Mouse (Mus musculus) heart, postnatal 0 days (tissue): ENCODE measurements around the gene Khnyn. TPM values are rescaled to one million over a fixed set of nuclear protein-coding genes. Genes with fewer than 3 reads are reported as not detected.

Source experiments
- ATAC-seq: fragments of 200-750 bp; cut with Nextera tagmentation; 2 replicates; pipeline ENCODE4 v1.8.0; 2017; ENCODE audit warnings: low read depth, moderate number of reproducible peaks, moderate library complexity; ENCODE audit not compliant: insufficient read depth
- DNase-seq: peaks from one replicate; pipeline ENCODE4 v3.0.0-alpha.2; 2016; ENCODE audit warnings: low spot score
- H3K27ac ChIP-seq: fragments of 300-500 bp; sonication (generic); 2 replicates; pipeline ENCODE4 v1.5.1; 2014; ENCODE audit warnings: low read depth, mild to moderate bottlenecking
- H3K27me3 ChIP-seq: fragments of 300-500 bp; sonication (generic); 2 replicates; pipeline ENCODE4 v1.6.1; 2014; ENCODE audit warnings: low read length, mixed read lengths; ENCODE audit not compliant: control insufficient read depth, insufficient read depth
- H3K36me3 ChIP-seq: fragments of 300-500 bp; sonication (generic); replicated peaks from 2 replicates; pipeline ENCODE4 v1.6.1; 2014; ENCODE audit warnings: low read length, mixed read lengths; ENCODE audit not compliant: control insufficient read depth, insufficient read depth
- H3K4me1 ChIP-seq: fragments of 300-500 bp; sonication (generic); 2 replicates; pipeline ENCODE4 v1.6.1; 2014; ENCODE audit warnings: antibody characterized with exemption; ENCODE audit not compliant: control insufficient read depth, insufficient read depth
- H3K4me2 ChIP-seq: fragments of 300-500 bp; sonication (generic); 2 replicates; pipeline ENCODE4 v1.6.1; 2014; ENCODE audit warnings: low read depth, mild to moderate bottlenecking, low read length, moderate library complexity
- H3K4me3 ChIP-seq: fragments of 300-500 bp; sonication (generic); 2 replicates; pipeline ENCODE4 v1.5.1; 2014; ENCODE audit warnings: low read depth, low read length
- H3K9ac ChIP-seq: fragments of 300-500 bp; sonication (generic); replicated peaks from 2 replicates; pipeline ENCODE4 v1.6.1; 2014; ENCODE audit warnings: low read depth, low read length, mixed read lengths
- H3K9me3 ChIP-seq: fragments of 300-500 bp; sonication (generic); replicated peaks from 2 replicates; pipeline ENCODE4 v1.6.1; 2016; ENCODE audit warnings: low read length; ENCODE audit not compliant: control insufficient read depth
- CTCF ChIP-seq: IDR thresholded peaks from 2 replicates; pipeline ENCODE4 v1.5.1; 2016; ENCODE audit warnings: antibody characterized with exemption, control low read depth, low read depth
- EP300 ChIP-seq: IDR thresholded peaks from 2 replicates; pipeline ENCODE4 v1.6.1; 2016; ENCODE audit warnings: antibody characterized with exemption, low read depth
- WGBS: fragments of 180-500 bp; shearing (Covaris S2); extraction: QIAGEN DNeasy Blood & Tissue Kit; methylation state at CpG from one replicate; pipeline ENCODE4 v1.1.7; 2014; 5-methylcytosine and 5-hydroxymethylcytosine counted together
- polyA plus RNA-seq: library from polyadenylated mRNA; unstranded; fragments of >200 nt; fragmentation: Nextera tagmentation; extraction: Ambion mirVana; gene quantifications from 2 replicates; pipeline ENCODE4 v1.2.1, GENCODE M21; 2015
- total RNA-seq: library from RNA; depleted of rRNA; stranded (reverse); fragments of >200 nt; gene quantifications from 2 replicates; pipeline ENCODE4 v1.2.3, GENCODE M21; 2014; ENCODE audit warnings: low replicate concordance; rRNA removed

Khnyn gene
- total and polyA plus RNA-seq, 2 experiments from 2014 or later, result 5.0 to 19.5 TPM

- 70% methylated on average over 4 of the region's 4 CpGs for WGBS
- Histone ChIP-seq H3K9me3 (no peaks in the 10 kb centered on the region), H3K27me3 (no peaks in the 10 kb centered on the region), H3K27ac (no peak within 1 kb of the TSS), H3K9ac (no peak within 1 kb of the TSS), H3K36me3 (no peaks in the 10 kb centered on the region), H3K4me3 (no peak within 1 kb of the TSS), H3K4me2 (no peak within 1 kb of the TSS), H3K4me1 (peaks cover 9% of the 10 kb centered on the region)
- no peak for ATAC-seq
- no peak for DNase-seq
- TF ChIP-seq EP300 (no peak), CTCF (no peak)
Observed at GRCm38 (mm10) chr14:55944575-55944974, 59.8 kb downstream of the Khnyn start, which contains the start of gene Cma1. Gene Cma1, minus strand, starts transcription at chr14:55944675.

GRCm38 (mm10) chr14:55946269-55946969 lies 61.7 kb downstream of the Khnyn start:
- TF ChIP-seq CTCF (no peak), EP300 (no peak)
- H3K27me3 ChIP-seq, result no peaks in the 10 kb centered on the region
- peak overlapping the region; percentile 43; the same call in 1 of the 2 replicates for H3K27ac ChIP-seq
- peaks cover 9% of the 10 kb centered on the region for H3K4me1 ChIP-seq
- no peak overlapping the region for H3K9ac ChIP-seq
- H3K4me2 ChIP-seq, result no peak overlapping the region
- no peaks in the 10 kb centered on the region for H3K9me3 ChIP-seq
- DNase-seq (peak; percentile 61), ATAC-seq (peak; percentile 79)
- WGBS, result 10% methylated on average over 2 of the region's 2 CpGs
- no peaks in the 10 kb centered on the region for H3K36me3 ChIP-seq
- no peak overlapping the region for H3K4me3 ChIP-seq

Other genes with a start within 250 kb of the Khnyn start
Only the 30 nearest of the 31 such genes appear.
- gene Gm49378, start 247.1 kb upstream of the Khnyn start, total RNA-seq, result 0.15 and 6.9 TPM in 2 replicates
- 1.1 and 1.2 TPM in 2 replicates for gene Gm49378, start 247.1 kb upstream of the Khnyn start, polyA plus RNA-seq
- 62.8 and 83.3 TPM in 2 replicates for gene Tm9sf1, start 241.1 kb upstream of the Khnyn start, total RNA-seq
- 62.7 and 67.4 TPM in 2 replicates for gene Tm9sf1, start 241.1 kb upstream of the Khnyn start, polyA plus RNA-seq
- 0.12 TPM in 1 of 2 replicates, not detected in the other for gene Tssk4, start 234.8 kb upstream of the Khnyn start, total RNA-seq
- gene Tssk4, start 234.8 kb upstream of the Khnyn start, polyA plus RNA-seq, result 0.25 and 0.31 TPM in 2 replicates
- gene Mdp1, start 224.4 kb upstream of the Khnyn start, total RNA-seq, result 62.4 and 66.0 TPM in 2 replicates
- gene Mdp1, start 224.4 kb upstream of the Khnyn start, polyA plus RNA-seq, result 98.6 and 104 TPM in 2 replicates
- gene Gmpr2, start 213.0 kb upstream of the Khnyn start, total RNA-seq, result 27.4 and 31.8 TPM in 2 replicates
- gene Gmpr2, start 213.0 kb upstream of the Khnyn start, polyA plus RNA-seq, result 27.7 and 29.2 TPM in 2 replicates
- 137 and 141 TPM in 2 replicates for gene Nedd8, start 212.8 kb upstream of the Khnyn start, total RNA-seq
- gene Nedd8, start 212.8 kb upstream of the Khnyn start, polyA plus RNA-seq, result 460 and 483 TPM in 2 replicates
- gene Tinf2, start 203.1 kb upstream of the Khnyn start, total RNA-seq, result 11.9 and 20.2 TPM in 2 replicates
- 15.9 and 17.1 TPM in 2 replicates for gene Tinf2, start 203.1 kb upstream of the Khnyn start, polyA plus RNA-seq
- 0.85 and 1.3 TPM in 2 replicates for gene Tgm1, start 171.0 kb upstream of the Khnyn start, total RNA-seq
- gene Tgm1, start 171.0 kb upstream of the Khnyn start, polyA plus RNA-seq, result 0.11 and 0.27 TPM in 2 replicates
- 35.6 and 36.8 TPM in 2 replicates for gene Rabggta, start 162.7 kb upstream of the Khnyn start, total RNA-seq
- gene Rabggta, start 162.7 kb upstream of the Khnyn start, polyA plus RNA-seq, result 20.8 and 21.8 TPM in 2 replicates
- gene Dhrs1, start 139.3 kb upstream of the Khnyn start, total RNA-seq, result 51.9 and 58.1 TPM in 2 replicates
- gene Dhrs1, start 139.3 kb upstream of the Khnyn start, polyA plus RNA-seq, result 62.9 and 65.0 TPM in 2 replicates
- gene Nop9, start 139.3 kb upstream of the Khnyn start, total RNA-seq, result 20.2 and 26.3 TPM in 2 replicates
- gene Nop9, start 139.3 kb upstream of the Khnyn start, polyA plus RNA-seq, result 13.1 and 14.2 TPM in 2 replicates
- gene Cideb, start 126.5 kb upstream of the Khnyn start, total RNA-seq, result 0.31 and 0.34 TPM in 2 replicates
- 2.8 and 3.6 TPM in 2 replicates for gene Cideb, start 126.5 kb upstream of the Khnyn start, polyA plus RNA-seq
- gene Ltb4r2, start 123.5 kb upstream of the Khnyn start, total RNA-seq, result not detected in 2 replicates
- 0.10 and 0.22 TPM in 2 replicates for gene Ltb4r2, start 123.5 kb upstream of the Khnyn start, polyA plus RNA-seq
- gene Ltb4r1, start 119.0 kb upstream of the Khnyn start, total RNA-seq, result 0.62 TPM in 1 of 2 replicates, not detected in the other
- gene Ltb4r1, start 119.0 kb upstream of the Khnyn start, polyA plus RNA-seq, result 0.38 and 0.40 TPM in 2 replicates
- 16.2 and 17.4 TPM in 2 replicates for gene Adcy4, start 100.9 kb upstream of the Khnyn start, total RNA-seq
- 10.6 TPM in 2 replicates for gene Adcy4, start 100.9 kb upstream of the Khnyn start, polyA plus RNA-seq
- 8.5 and 16.3 TPM in 2 replicates for gene Ripk3, start 96.1 kb upstream of the Khnyn start, total RNA-seq
- 9.3 and 9.4 TPM in 2 replicates for gene Ripk3, start 96.1 kb upstream of the Khnyn start, polyA plus RNA-seq
- 6.5 and 8.5 TPM in 2 replicates for gene Nfatc4, start 61.8 kb upstream of the Khnyn start, total RNA-seq
- gene Nfatc4, start 61.8 kb upstream of the Khnyn start, polyA plus RNA-seq, result 3.4 and 4.0 TPM in 2 replicates
- gene Nynrin, start 30.9 kb upstream of the Khnyn start, total RNA-seq, result 27.6 and 29.0 TPM in 2 replicates
- 3.9 and 4.7 TPM in 2 replicates for gene Nynrin, start 30.9 kb upstream of the Khnyn start, polyA plus RNA-seq
- gene Cbln3, start 555 bp upstream of the Khnyn start, total RNA-seq, result 0.73 and 2.5 TPM in 2 replicates
- 0.47 and 0.68 TPM in 2 replicates for gene Cbln3, start 555 bp upstream of the Khnyn start, polyA plus RNA-seq
- 89.1 and 138 TPM in 2 replicates for gene Sdr39u1, start 15.3 kb downstream of the Khnyn start, total RNA-seq
- 79.5 and 88.3 TPM in 2 replicates for gene Sdr39u1, start 15.3 kb downstream of the Khnyn start, polyA plus RNA-seq
- 1.6 and 4.4 TPM in 2 replicates for gene Cma1, start 59.7 kb downstream of the Khnyn start, total RNA-seq
- gene Cma1, start 59.7 kb downstream of the Khnyn start, polyA plus RNA-seq, result 22.1 and 24.1 TPM in 2 replicates
- not detected in 2 replicates for gene Cma2, start 66.0 kb downstream of the Khnyn start, total RNA-seq
- gene Cma2, start 66.0 kb downstream of the Khnyn start, polyA plus RNA-seq, result not detected in 2 replicates
- not detected in 2 replicates for gene Mcpt1, start 133.0 kb downstream of the Khnyn start, total RNA-seq
- not detected in 2 replicates for gene Mcpt1, start 133.0 kb downstream of the Khnyn start, polyA plus RNA-seq
- gene Mcpt9, start 145.5 kb downstream of the Khnyn start, total RNA-seq, result not detected in 2 replicates
- gene Mcpt9, start 145.5 kb downstream of the Khnyn start, polyA plus RNA-seq, result not detected in 2 replicates
- not detected in 2 replicates for gene Mcpt2, start 157.1 kb downstream of the Khnyn start, total RNA-seq
- not detected in 2 replicates for gene Mcpt2, start 157.1 kb downstream of the Khnyn start, polyA plus RNA-seq
- 0.12 TPM in 1 of 2 replicates, not detected in the other for gene Mcpt4, start 177.4 kb downstream of the Khnyn start, total RNA-seq
- 1.8 and 2.3 TPM in 2 replicates for gene Mcpt4, start 177.4 kb downstream of the Khnyn start, polyA plus RNA-seq
- gene Mcpt8, start 200.3 kb downstream of the Khnyn start, total RNA-seq, result not detected in 2 replicates
- gene Mcpt8, start 200.3 kb downstream of the Khnyn start, polyA plus RNA-seq, result 0.22 and 0.38 TPM in 2 replicates
- gene Ctsg, start 217.6 kb downstream of the Khnyn start, total RNA-seq, result not detected in 2 replicates
- gene Ctsg, start 217.6 kb downstream of the Khnyn start, polyA plus RNA-seq, result 0.15 and 0.23 TPM in 2 replicates
- not detected in 2 replicates for gene Gzme, start 235.7 kb downstream of the Khnyn start, total RNA-seq
- not detected in 2 replicates for gene Gzme, start 235.7 kb downstream of the Khnyn start, polyA plus RNA-seq
- gene Gzmd, start 247.7 kb downstream of the Khnyn start, total RNA-seq, result not detected in 2 replicates
- gene Gzmd, start 247.7 kb downstream of the Khnyn start, polyA plus RNA-seq, result not detected in 2 replicates